Mouse (Mus musculus): Measurements from ENCODE around the gene Zcchc2.

DNA sequence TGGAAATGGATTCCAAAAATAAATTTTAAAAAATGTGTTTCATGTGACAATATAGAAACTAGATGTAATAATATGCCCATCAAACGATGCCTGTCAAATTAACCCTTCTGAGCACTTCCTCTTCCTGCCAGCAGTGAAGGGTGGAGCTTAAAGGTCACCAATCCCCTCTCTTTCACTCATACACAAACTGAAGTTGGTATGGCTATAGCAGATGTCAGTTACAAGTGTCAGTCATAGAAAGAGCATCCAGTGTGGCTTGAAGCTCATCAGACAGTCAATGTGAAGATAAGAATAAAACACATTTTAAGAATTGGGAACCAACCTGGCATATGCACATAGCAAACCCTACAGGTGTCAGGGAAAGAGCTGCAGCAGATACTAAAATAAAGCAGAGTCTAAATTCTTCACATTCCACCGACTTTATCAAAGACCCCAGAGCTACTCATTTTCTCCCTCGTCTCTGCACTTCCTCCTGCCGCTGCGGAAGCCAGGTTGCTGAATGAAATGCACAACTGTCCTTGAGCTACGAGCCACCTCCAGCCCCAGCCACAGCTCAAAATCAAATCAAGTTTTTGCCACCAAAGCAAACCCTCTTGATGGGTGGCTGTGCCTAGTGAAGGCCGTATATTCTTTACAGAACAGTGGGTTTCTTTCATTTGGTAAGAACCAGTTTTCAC is 79.8 kb downstream of the Zcchc2 start:
- TF ChIP-seq CTCF (IDR thresholded peaks at IDR 0.05; ENCODE audit: extremely low read depth, insufficient read length, insufficient replicate concordance, low read depth, low read length) (no peak), POLR2A (IDR thresholded peaks at IDR 0.05; ENCODE audit: low read depth, low read length) (no peak)
